Mouse (Mus musculus): ENCODE data around the gene Nup107. TPM values are rescaled to one million over a fixed set of nuclear protein-coding genes. Genes with fewer than 3 reads are reported as not detected.

Gene Nup107
- total RNA-seq, 2 experiments from 2014 or later = 23.6 to 26.3 TPM

- no peak for DNase-seq
These were observed 9.4 kb upstream of the Nup107 start for GRCm38 (mm10) chr10:117801886-117802285.

- no peak for DNase-seq
These were observed 7.3 kb upstream of the Nup107 start for GRCm38 (mm10) chr10:117799806-117800205.

DNA sequence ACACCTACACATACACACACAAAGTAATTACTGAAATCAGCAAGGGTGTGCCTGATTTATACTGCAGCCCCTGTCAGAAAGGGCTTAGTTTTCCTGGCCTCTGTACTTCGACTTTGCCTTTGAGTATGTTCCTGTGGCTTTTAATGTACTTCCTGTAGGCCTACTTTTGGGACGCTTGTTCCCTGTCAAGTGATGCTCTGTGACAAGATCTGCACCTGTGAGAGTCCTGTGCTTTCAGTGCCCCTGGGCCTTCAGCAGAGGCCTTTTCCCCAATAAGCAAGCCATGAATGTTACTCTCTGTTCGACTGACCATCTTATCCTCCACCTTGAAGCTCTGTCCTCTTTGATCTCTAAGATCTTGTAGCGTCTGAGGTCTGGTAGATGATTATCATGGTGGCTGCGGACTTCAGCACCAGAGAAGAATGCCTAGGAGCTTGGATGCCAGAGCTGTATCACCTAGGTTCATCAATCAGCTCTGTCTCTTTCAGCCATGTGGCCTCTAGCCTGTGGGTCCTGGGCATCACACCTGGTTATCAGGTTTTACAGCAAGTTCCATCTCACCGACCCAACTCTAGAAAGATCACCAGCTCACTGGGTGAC, 6.0 kb upstream of the Nup107 start:
- DNase-seq = no peak

- no peak for DNase-seq
These were observed 5.2 kb upstream of the Nup107 start for GRCm38 (mm10) chr10:117797684-117798083.

- DNase-seq = no peak
These were observed 4.6 kb upstream of the Nup107 start for GRCm38 (mm10) chr10:117797106-117797505.

GRCm38 (mm10) chr10:117796181-117796580, 3.7 kb upstream of the Nup107 start:
- DNase-seq = peak; percentile 26

DNA sequence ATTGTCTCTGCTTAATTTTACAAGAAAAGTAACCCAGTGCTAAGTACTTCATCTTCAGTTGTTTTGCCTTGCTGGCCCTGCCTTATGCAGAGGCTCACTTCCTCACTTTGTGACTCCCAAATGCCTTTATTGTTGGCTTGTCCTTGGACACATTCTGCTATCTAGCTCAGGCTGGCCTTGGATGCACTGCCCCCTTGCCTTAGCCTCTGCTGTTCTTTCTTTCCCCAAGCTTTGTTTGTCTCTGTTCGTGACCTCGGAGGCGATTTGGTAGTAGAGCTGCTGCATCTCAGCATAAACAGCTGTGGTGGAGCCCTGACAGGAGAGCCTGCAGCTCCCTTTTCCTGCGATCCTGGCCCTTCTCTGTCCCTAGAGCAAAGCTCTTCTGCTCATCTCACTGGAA, 2.7 kb upstream of the Nup107 start:
- DNase-seq = no peak

DNA sequence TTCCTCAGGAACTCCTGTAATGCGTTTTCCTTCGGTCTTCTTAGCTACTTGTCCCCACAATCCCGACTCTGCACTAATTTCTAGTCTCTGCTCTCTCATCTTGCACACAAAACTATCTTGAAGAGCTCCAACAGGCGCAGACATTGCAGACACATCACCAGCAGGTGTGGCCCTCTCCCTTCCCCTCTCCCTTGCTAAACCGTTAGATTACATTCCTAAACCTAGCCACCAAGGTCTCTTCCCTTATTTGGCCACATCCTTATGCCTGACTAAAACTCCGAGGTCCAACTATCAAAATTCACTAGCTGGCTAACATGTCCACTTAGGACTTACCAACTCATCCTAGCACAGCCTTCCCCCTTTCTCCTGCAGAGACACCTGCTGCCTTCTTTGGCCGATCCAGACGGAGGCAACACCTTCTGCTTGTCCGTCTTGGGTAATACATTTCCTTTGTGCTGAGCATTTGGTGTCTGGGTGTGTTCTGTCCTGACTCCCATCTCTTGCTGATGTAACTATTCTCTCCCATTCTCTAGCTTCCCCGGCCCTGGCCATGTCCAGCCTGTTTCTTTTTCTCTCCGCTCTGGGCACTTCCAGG, 1.0 kb upstream of the Nup107 start:
- no peak for DNase-seq

GRCm38 (mm10) chr10:117791171-117791470, 1.4 kb downstream of the Nup107 start:
- no peak for DNase-seq

GRCm38 (mm10) chr10:117790421-117791170, 1.9 kb downstream of the Nup107 start:
- DNase-seq = no peak

- no peak for DNase-seq
These were observed 2.5 kb downstream of the Nup107 start for GRCm38 (mm10) chr10:117790011-117790410.

- DNase-seq = no peak
These were observed 7.9 kb downstream of the Nup107 start for GRCm38 (mm10) chr10:117784646-117785045.

DNA sequence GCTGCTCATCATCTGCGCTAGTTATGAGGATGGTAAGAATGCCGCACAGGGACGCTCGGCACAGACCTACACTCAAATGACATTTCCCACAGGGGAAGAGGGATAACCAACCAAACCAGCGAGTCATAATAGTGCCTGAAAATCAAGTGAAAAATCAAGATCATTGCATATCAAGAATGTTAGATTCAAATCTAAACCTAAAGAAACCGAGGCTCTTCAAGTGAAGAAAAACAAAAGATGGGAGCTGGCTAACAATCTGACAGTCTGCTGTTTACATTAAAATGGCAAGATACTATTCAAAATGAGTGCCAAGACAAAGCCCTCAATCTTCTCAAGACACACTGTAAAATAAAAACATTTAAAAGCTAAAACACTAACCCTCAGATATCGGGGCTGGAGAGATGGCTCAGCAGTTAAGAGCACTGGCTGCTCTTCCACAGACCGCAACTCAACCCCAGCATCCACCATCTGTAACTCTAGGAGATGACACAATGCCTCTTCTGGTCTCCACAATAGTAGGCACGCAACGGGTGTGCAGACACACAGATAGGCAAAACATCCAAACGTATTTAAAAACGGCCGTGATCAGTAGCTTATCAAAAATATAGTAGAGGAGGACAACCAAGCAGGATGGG, 8.6 kb downstream of the Nup107 start:
- DNase-seq = no peak

GRCm38 (mm10) chr10:117782491-117783260, 9.8 kb downstream of the Nup107 start:
- no peak for DNase-seq

DNA sequence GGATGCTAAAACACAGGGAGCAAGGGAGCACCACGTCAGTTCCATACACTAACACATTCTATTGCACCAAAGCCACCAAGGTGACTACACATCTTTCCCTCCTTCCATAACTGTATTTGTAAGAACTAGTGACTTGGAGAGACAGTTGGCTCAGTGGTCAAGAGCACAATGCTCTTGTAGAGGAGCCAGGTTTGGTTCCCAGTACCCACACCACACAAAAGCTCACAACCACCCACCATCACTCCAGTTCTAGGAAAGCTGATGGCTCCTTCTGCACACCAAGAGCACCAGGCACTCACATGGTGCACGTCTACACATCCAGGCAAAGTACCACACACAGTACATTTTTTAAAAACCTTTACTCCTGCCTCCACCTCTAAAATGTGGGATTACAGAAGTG, 10.4 kb downstream of the Nup107 start:
- DNase-seq = no peak

DNA sequence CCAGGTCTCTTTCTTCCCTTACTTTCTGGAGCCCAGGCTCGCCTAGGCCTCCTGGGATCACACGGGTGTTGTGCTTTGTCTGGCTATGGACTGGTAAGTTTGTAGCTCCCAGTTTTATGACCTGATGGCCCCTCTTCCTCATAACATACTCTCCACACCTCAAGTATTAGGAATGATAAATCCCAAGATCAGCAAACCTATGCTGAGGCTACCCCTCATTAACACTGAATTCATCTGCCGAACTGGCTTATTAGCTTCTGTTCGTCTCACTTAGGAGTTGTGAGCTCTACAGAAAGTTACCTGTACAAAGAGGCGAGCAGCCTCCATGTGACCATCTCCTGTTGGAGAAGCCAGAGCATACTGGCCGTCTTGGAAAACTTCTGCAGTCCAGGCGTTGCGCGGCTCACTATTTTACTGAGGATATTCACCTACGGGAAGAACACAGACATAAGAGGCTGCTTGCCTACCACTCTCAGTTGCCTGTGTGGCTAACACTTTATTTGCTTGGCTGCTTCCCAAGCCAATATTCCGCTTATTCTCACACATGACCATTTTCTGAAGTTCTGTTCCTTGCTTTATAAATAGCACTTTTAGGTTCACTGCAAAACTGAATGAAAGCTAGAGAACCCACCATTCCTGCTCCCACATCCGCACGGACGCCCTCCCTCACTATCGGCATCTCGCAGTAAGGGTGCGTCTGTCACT, 11.3 kb downstream of the Nup107 start:
- no peak for DNase-seq

DNA sequence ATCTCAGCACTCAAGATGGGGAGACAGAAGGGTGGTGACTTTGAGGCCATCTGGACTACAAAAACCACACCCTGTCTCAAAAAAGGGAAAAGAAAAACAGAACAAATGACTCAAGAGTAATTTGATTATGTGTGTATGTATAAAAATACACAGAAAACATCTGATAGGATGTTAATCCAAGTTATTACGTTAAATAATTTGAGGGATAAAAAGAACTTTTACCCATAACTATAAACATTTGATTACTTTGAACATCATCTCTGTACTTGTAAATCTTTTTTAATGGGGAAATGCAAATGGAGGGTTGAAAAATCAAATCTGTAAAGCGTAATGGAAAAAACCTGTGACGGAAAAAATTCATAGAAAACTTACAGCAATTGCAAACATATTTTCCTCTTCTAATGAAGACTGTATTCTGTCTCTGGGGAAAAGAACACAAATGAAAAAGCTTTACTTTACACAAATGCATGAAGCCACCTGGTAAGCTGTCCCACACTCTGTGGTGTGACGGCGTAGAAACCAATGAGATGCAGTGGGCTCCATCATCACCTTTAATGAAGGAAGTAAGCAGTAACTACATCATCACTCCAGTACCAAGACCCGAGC, 12.1 kb downstream of the Nup107 start:
- no peak for DNase-seq

GRCm38 (mm10) chr10:117779581-117780305, 12.8 kb downstream of the Nup107 start:
- DNase-seq = no peak

GRCm38 (mm10) chr10:117778951-117779350, 13.6 kb downstream of the Nup107 start:
- no peak for DNase-seq

GRCm38 (mm10) chr10:117778328-117778910, 14.1 kb downstream of the Nup107 start:
- no peak for DNase-seq
